Mouse (Mus musculus) MEL (cell line): ENCODE measurements around the gene Ggta1.

Experiments used
- BHLHE40 ChIP-seq: IDR thresholded peaks from 2 replicates; pipeline ENCODE4 v1.6.1; 2012; ENCODE audit warnings: low read depth, mild to moderate bottlenecking, inconsistent platforms, low read length, improper control_type of control experiment, borderline replicate concordance
- CTCF ChIP-seq, 3 experiments: IDR thresholded peaks in 2 of 3; conservative IDR thresholded peaks in 1 of 3; 2 replicates each; pipeline ENCODE4 v1.5.1; 2011 to 2012; ENCODE audit warnings: low read length in 3 of 3, low read depth in 2 of 3, mild to moderate bottlenecking in 2 of 3, improper control_type of control experiment in 1 of 3, inconsistent platforms in 1 of 3, mixed read lengths in 1 of 3, moderate library complexity in 1 of 3; ENCODE audit not compliant: control insufficient read depth in 1 of 3, insufficient read depth in 1 of 3, poor library complexity in 1 of 3, severe bottlenecking in 1 of 3
- ETS1 ChIP-seq: IDR thresholded peaks from 2 replicates; pipeline ENCODE4 v1.6.1; 2012; ENCODE audit warnings: low read depth, mild to moderate bottlenecking, inconsistent platforms, low read length, improper control_type of control experiment, moderate library complexity
- GATA1 ChIP-seq: IDR thresholded peaks from 2 replicates; pipeline ENCODE4 v1.6.1; 2011; ENCODE audit warnings: low read depth, low read length, improper control_type of control experiment
- HCFC1 ChIP-seq: IDR thresholded peaks from 2 replicates; pipeline ENCODE4 v1.6.1; 2012; ENCODE audit warnings: low read depth, mild to moderate bottlenecking, inconsistent platforms, low read length, improper control_type of control experiment, moderate library complexity
- KAT2A ChIP-seq: conservative IDR thresholded peaks from 2 replicates; pipeline ENCODE4 v1.6.1; 2012; ENCODE audit warnings: low read depth, low read length, improper control_type of control experiment, inconsistent platforms
- MAFK ChIP-seq: IDR thresholded peaks from 2 replicates; pipeline ENCODE4 v1.6.1; 2011; ENCODE audit warnings: low read depth, mild to moderate bottlenecking, low read length, improper control_type of control experiment, borderline replicate concordance
- MAX ChIP-seq: IDR thresholded peaks from 2 replicates; pipeline ENCODE4 v1.6.1; 2011; ENCODE audit warnings: low read length, improper control_type of control experiment
- MYC ChIP-seq: IDR thresholded peaks from 2 replicates; pipeline ENCODE4 v1.6.1; 2011; ENCODE audit warnings: low read depth, mild to moderate bottlenecking, low read length, improper control_type of control experiment, moderate library complexity
- NRF1 ChIP-seq: IDR thresholded peaks from 2 replicates; pipeline ENCODE4 v1.6.1; 2014; ENCODE audit warnings: low read depth, mild to moderate bottlenecking, inconsistent platforms, low read length, improper control_type of control experiment, moderate library complexity; ENCODE audit not compliant: poor library complexity, insufficient read depth, severe bottlenecking
- POLR2A ChIP-seq, 2 experiments: IDR thresholded peaks; 2 replicates each; pipeline ENCODE4 v1.6.1; 2011 to 2012; ENCODE audit warnings: low read length in 2 of 2, mild to moderate bottlenecking in 2 of 2, control low read depth in 1 of 2, improper control_type of control experiment in 1 of 2, low read depth in 1 of 2, moderate library complexity in 1 of 2; ENCODE audit not compliant: control insufficient read depth in 1 of 2, insufficient read depth in 1 of 2, poor library complexity in 1 of 2
- UBTF ChIP-seq: IDR thresholded peaks from 2 replicates; pipeline ENCODE4 v1.6.1; 2012; ENCODE audit warnings: low read depth, mild to moderate bottlenecking, inconsistent platforms, low read length, improper control_type of control experiment, moderate library complexity, borderline replicate concordance; ENCODE audit not compliant: insufficient read depth

DNA sequence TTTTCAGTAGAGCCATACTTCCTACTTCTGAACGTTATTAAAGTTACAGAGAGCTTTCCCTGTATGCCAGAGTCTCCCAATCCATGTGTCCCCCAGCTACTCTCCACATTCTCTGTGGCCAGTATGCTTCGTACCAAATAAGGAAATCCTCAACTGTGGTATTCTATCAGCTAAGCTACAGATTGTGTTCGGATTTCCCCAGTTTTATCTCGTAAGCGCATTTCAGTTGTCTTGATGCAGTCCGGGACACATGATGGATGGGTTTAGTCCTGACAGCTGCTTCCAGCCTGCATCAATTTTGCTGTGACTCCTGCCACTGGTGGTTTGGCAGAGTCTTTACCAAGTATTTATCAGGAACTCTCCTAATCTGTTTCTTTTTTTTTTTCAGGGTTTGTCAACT is 85.4 kb downstream of the Ggta1 start:
- no peak for TF ChIP-seq BHLHE40
- TF ChIP-seq CTCF (IDR thresholded peaks at IDR 0.05 in 2 of 3, conservative IDR thresholded peaks at IDR 0.05 in 1 of 3; ENCODE audit: control insufficient read depth in 1 of 3, insufficient read depth in 1 of 3, low read depth in 2 of 3, low read length in 3 of 3, poor library complexity in 1 of 3, severe bottlenecking in 1 of 3), result no peak
- TF ChIP-seq ETS1, result 0 out of 2 replicates have a peak, but pooled peaks have one; percentile 23
- TF ChIP-seq MAX, result no peak
- no peak for TF ChIP-seq NRF1
- TF ChIP-seq POLR2A (IDR thresholded peaks at IDR 0.05; ENCODE audit: control insufficient read depth in 1 of 2, insufficient read depth in 1 of 2, low read depth in 1 of 2, low read length in 2 of 2, poor library complexity in 1 of 2), result no peak
- no peak for TF ChIP-seq KAT2A
- TF ChIP-seq GATA1, result 0 out of 2 replicates have a peak, but pooled peaks have one; percentile 11
- no peak for TF ChIP-seq MAFK
- no peak for TF ChIP-seq UBTF
- no peak for TF ChIP-seq HCFC1
- TF ChIP-seq MYC, result no peak
